Mouse (Mus musculus): Measurements from ENCODE around the gene Gas1. TPM values are rescaled to one million over a fixed set of nuclear protein-coding genes. Genes with fewer than 3 reads are reported as not detected.
A peak's percentile ranks its signal among the peaks of the same experiment; 100 is the strongest.

Gene Gas1
- polyA plus RNA-seq, 1 experiment from 2014 or later: 185 TPM

GRCm38 (mm10) chr13:60170898-60171715 is 6.1 kb downstream of the Gas1 start:
- no peaks in the 10 kb centered on the region; the same call in 1 of the 2 replicates for H3K9me3 ChIP-seq (ENCODE audit: control insufficient read depth, low read length)
- WGBS: 39% methylated on average over 21 of the region's 21 CpGs
- ATAC-seq (replicated peaks; ENCODE audit: low FRiP score) (peak; percentile 45), DNase-seq (ENCODE audit: low spot score) (peak; percentile 54)
- H3K27me3 ChIP-seq (ENCODE audit: control insufficient read depth, insufficient read depth, low read length): peaks cover 16% of the 10 kb centered on the region
- no peak overlapping the region for H3K4me3 ChIP-seq (ENCODE audit: low read depth, low read length)
- peak overlapping the region; percentile 99 for H3K27ac ChIP-seq (ENCODE audit: low read depth, low read length)
- H3K9ac ChIP-seq (ENCODE audit: low read length): no peak overlapping the region
- H3K4me2 ChIP-seq (ENCODE audit: low read depth, low read length, severe bottlenecking): 0 out of 2 replicates have a peak overlapping the region, but pooled peaks have one; percentile 15
- no peaks in the 10 kb centered on the region for H3K36me3 ChIP-seq (ENCODE audit: control insufficient read depth, insufficient read depth, low read length)
- peaks cover 19% of the 10 kb centered on the region for H3K4me1 ChIP-seq (replicated peaks; ENCODE audit: control insufficient read depth, insufficient read depth, low read length)

- peaks cover 18% of the 10 kb centered on the region for H3K27me3 ChIP-seq (ENCODE audit: control insufficient read depth, insufficient read depth, low read length)
- no peak overlapping the region for H3K4me2 ChIP-seq (ENCODE audit: low read depth, low read length, severe bottlenecking)
- ATAC-seq (replicated peaks; ENCODE audit: low FRiP score): no peak
- H3K9ac ChIP-seq (ENCODE audit: low read length): no peak overlapping the region
- no peak overlapping the region for H3K27ac ChIP-seq (ENCODE audit: low read depth, low read length)
- no peak for DNase-seq (ENCODE audit: low spot score)
- H3K4me1 ChIP-seq (replicated peaks; ENCODE audit: control insufficient read depth, insufficient read depth, low read length): peaks cover 19% of the 10 kb centered on the region
- H3K9me3 ChIP-seq (ENCODE audit: control insufficient read depth, low read length): no peaks in the 10 kb centered on the region; the same call in 1 of the 2 replicates
- H3K4me3 ChIP-seq (ENCODE audit: low read depth, low read length): no peak overlapping the region
- WGBS: 93% methylated on average over 2 of the region's 2 CpGs
- no peaks in the 10 kb centered on the region for H3K36me3 ChIP-seq (ENCODE audit: control insufficient read depth, insufficient read depth, low read length)
Observed at GRCm38 (mm10) chr13:60169026-60169425, 8.1 kb downstream of the Gas1 start.

GRCm38 (mm10) chr13:60156294-60157126 is 20.7 kb downstream of the Gas1 start:
- 12% methylated on average over 19 of the region's 19 CpGs for WGBS
- DNase-seq (ENCODE audit: low spot score): no peak
- Histone ChIP-seq H3K4me1 (replicated peaks; ENCODE audit: control insufficient read depth, insufficient read depth, low read length) (peaks cover 10% of the 10 kb centered on the region), H3K4me3 (ENCODE audit: low read depth, low read length) (no peak overlapping the region), H3K36me3 (ENCODE audit: control insufficient read depth, insufficient read depth, low read length) (no peaks in the 10 kb centered on the region), H3K9me3 (ENCODE audit: control insufficient read depth, low read length) (peaks cover 8% of the 10 kb centered on the region), H3K27ac (ENCODE audit: low read depth, low read length) (peak overlapping the region; percentile 54), H3K27me3 (ENCODE audit: control insufficient read depth, insufficient read depth, low read length) (no peaks in the 10 kb centered on the region), H3K4me2 (ENCODE audit: low read depth, low read length, severe bottlenecking) (peak overlapping the region; percentile 2; the same call in 1 of the 2 replicates), H3K9ac (ENCODE audit: low read length) (0 out of 2 replicates have a peak overlapping the region, but pooled peaks have one; percentile 16)
- no peak for ATAC-seq (replicated peaks; ENCODE audit: low FRiP score)

GRCm38 (mm10) chr13:60154170-60154569 is 23.0 kb downstream of the Gas1 start:
- ATAC-seq (replicated peaks; ENCODE audit: low FRiP score) (no peak), DNase-seq (ENCODE audit: low spot score) (no peak)
- Histone ChIP-seq H3K4me2 (ENCODE audit: low read depth, low read length, severe bottlenecking) (no peak overlapping the region), H3K36me3 (ENCODE audit: control insufficient read depth, insufficient read depth, low read length) (no peaks in the 10 kb centered on the region), H3K9me3 (ENCODE audit: control insufficient read depth, low read length) (peaks cover 8% of the 10 kb centered on the region), H3K4me3 (ENCODE audit: low read depth, low read length) (no peak overlapping the region), H3K27ac (ENCODE audit: low read depth, low read length) (no peak overlapping the region), H3K27me3 (ENCODE audit: control insufficient read depth, insufficient read depth, low read length) (peaks cover 3% of the 10 kb centered on the region; the same call in 1 of the 2 replicates), H3K4me1 (replicated peaks; ENCODE audit: control insufficient read depth, insufficient read depth, low read length) (peaks cover 10% of the 10 kb centered on the region), H3K9ac (ENCODE audit: low read length) (no peak overlapping the region)
- WGBS: 91% methylated on average over 3 of the region's 3 CpGs

- H3K4me1 ChIP-seq (replicated peaks; ENCODE audit: control insufficient read depth, insufficient read depth, low read length): peaks cover 17% of the 10 kb centered on the region
- DNase-seq (ENCODE audit: low spot score): no peak
- no peak overlapping the region for H3K27ac ChIP-seq (ENCODE audit: low read depth, low read length)
- peaks cover 7% of the 10 kb centered on the region for H3K27me3 ChIP-seq (ENCODE audit: control insufficient read depth, insufficient read depth, low read length)
- ATAC-seq (replicated peaks; ENCODE audit: low FRiP score): no peak
- no peak overlapping the region for H3K4me3 ChIP-seq (ENCODE audit: low read depth, low read length)
- peaks cover 3% of the 10 kb centered on the region; the same call in 1 of the 2 replicates for H3K9me3 ChIP-seq (ENCODE audit: control insufficient read depth, low read length)
- H3K4me2 ChIP-seq (ENCODE audit: low read depth, low read length, severe bottlenecking): no peak overlapping the region
- 81% methylated on average over 3 of the region's 3 CpGs for WGBS
- no peaks in the 10 kb centered on the region for H3K36me3 ChIP-seq (ENCODE audit: control insufficient read depth, insufficient read depth, low read length)
- H3K9ac ChIP-seq (ENCODE audit: low read length): no peak overlapping the region
Observed at GRCm38 (mm10) chr13:60148235-60148634, 28.9 kb downstream of the Gas1 start.

GRCm38 (mm10) chr13:60147857-60148181 is 29.3 kb downstream of the Gas1 start:
- H3K4me1 ChIP-seq (replicated peaks; ENCODE audit: control insufficient read depth, insufficient read depth, low read length): peaks cover 17% of the 10 kb centered on the region
- H3K27me3 ChIP-seq (ENCODE audit: control insufficient read depth, insufficient read depth, low read length): peaks cover 7% of the 10 kb centered on the region
- no peaks in the 10 kb centered on the region for H3K9me3 ChIP-seq (ENCODE audit: control insufficient read depth, low read length)
- no peaks in the 10 kb centered on the region for H3K36me3 ChIP-seq (ENCODE audit: control insufficient read depth, insufficient read depth, low read length)
- 27% methylated on average over 2 of the region's 2 CpGs for WGBS
- no peak for DNase-seq (ENCODE audit: low spot score)
- peak overlapping the region; percentile 53 for H3K4me2 ChIP-seq (ENCODE audit: low read depth, low read length, severe bottlenecking)
- peak; percentile 69 for ATAC-seq (replicated peaks; ENCODE audit: low FRiP score)
- no peak overlapping the region; the same call in 1 of the 2 replicates for H3K9ac ChIP-seq (ENCODE audit: low read length)
- H3K4me3 ChIP-seq (ENCODE audit: low read depth, low read length): no peak overlapping the region
- peak overlapping the region; percentile 60 for H3K27ac ChIP-seq (ENCODE audit: low read depth, low read length)

DNA sequence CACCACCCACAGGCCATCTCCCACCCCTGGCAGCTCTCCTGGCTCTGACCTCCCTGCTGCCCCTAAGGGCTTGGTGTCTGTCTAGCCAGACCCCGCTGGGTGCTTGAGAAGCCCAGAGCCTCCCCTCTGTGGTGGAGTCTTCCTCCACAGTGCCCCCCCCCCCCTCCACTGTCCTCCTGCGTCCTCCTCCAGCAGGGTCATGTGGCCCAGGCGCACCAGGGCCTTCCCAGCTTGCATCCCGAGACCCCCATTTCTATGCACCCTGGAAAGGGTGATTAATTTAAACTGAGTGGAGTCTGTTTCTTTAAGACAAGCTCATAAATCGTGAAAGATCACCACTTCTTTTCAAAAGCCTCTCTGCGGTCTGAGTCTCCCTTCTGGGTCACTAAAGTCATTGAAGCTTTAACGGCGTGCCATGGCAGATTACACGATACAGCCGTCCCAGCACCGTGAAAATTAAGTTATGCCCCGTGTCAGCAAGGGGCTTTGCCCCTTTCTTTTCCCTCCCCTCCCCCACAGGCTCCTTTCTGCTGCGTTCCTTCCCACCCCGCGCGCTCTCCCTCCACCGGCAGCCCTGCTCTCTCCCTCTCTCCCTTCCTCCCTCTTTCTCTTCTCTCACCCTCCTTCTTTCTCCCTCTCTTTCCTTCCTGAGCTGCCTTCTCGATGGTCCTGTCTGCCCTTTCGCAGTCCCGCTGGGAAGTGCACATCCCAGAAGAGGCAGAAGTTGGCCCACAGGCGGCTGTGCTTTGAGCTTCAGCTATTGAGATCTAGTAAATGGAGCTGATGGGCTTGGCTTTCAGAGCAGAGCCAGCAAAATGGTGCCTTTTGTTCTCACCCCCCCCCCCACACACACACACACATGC is 29.9 kb downstream of the Gas1 start:
- H3K27ac ChIP-seq (ENCODE audit: low read depth, low read length): peak overlapping the region; percentile 60

GRCm38 (mm10) chr13:60146231-60146630 is 30.9 kb downstream of the Gas1 start:
- ATAC-seq (replicated peaks; ENCODE audit: low FRiP score): no peak
- Histone ChIP-seq H3K9ac (ENCODE audit: low read length) (no peak overlapping the region), H3K4me2 (ENCODE audit: low read depth, low read length, severe bottlenecking) (no peak overlapping the region), H3K4me1 (replicated peaks; ENCODE audit: control insufficient read depth, insufficient read depth, low read length) (peaks cover 17% of the 10 kb centered on the region), H3K4me3 (ENCODE audit: low read depth, low read length) (no peak overlapping the region), H3K36me3 (ENCODE audit: control insufficient read depth, insufficient read depth, low read length) (no peaks in the 10 kb centered on the region), H3K27me3 (ENCODE audit: control insufficient read depth, insufficient read depth, low read length) (peaks cover 7% of the 10 kb centered on the region), H3K27ac (ENCODE audit: low read depth, low read length) (no peak overlapping the region; the same call in 1 of the 2 replicates), H3K9me3 (ENCODE audit: control insufficient read depth, low read length) (no peaks in the 10 kb centered on the region)
- WGBS: 27% methylated on average over 3 of the region's 3 CpGs
- no peak for DNase-seq (ENCODE audit: low spot score)

More for the DNA sequence above, 29.9 kb downstream of the Gas1 start:
- H3K4me2 ChIP-seq (ENCODE audit: low read depth, low read length, severe bottlenecking): peak overlapping the region; percentile 53
- H3K36me3 ChIP-seq (ENCODE audit: control insufficient read depth, insufficient read depth, low read length): no peaks in the 10 kb centered on the region
- DNase-seq (ENCODE audit: low spot score) (peak; percentile 72), ATAC-seq (replicated peaks; ENCODE audit: low FRiP score) (peak; percentile 64)
- no peaks in the 10 kb centered on the region for H3K9me3 ChIP-seq (ENCODE audit: control insufficient read depth, low read length)
- H3K9ac ChIP-seq (ENCODE audit: low read length): peak overlapping the region; percentile 54
- H3K4me1 ChIP-seq (replicated peaks; ENCODE audit: control insufficient read depth, insufficient read depth, low read length): peaks cover 17% of the 10 kb centered on the region
- peaks cover 7% of the 10 kb centered on the region for H3K27me3 ChIP-seq (ENCODE audit: control insufficient read depth, insufficient read depth, low read length)
- peak overlapping the region; percentile 19 for H3K4me3 ChIP-seq (ENCODE audit: low read depth, low read length)
- WGBS: under 1% methylated on average over 21 of the region's 21 CpGs
